Mouse (Mus musculus) hindbrain, embryonic 13.5 days (tissue): ENCODE results near the gene Slc18a3. TPM values are rescaled to one million over a fixed set of nuclear protein-coding genes. Genes with fewer than 3 reads are reported as not detected.

ENCODE experiments used
- ATAC-seq: fragments of 200-750 bp; cut with Nextera tagmentation; 2 replicates; pipeline ENCODE4 v1.8.0; 2017; ENCODE audit warnings: moderate TSS enrichment; ENCODE audit not compliant: low FRiP score
- H3K27ac ChIP-seq: fragments of 300-500 bp; sonication (generic); 2 replicates; pipeline ENCODE4 v1.5.1; 2015; ENCODE audit warnings: inconsistent platforms, mild to moderate bottlenecking, moderate library complexity
- H3K27me3 ChIP-seq: fragments of 300-500 bp; sonication (generic); 2 replicates; pipeline ENCODE4 v1.6.1; 2015; ENCODE audit warnings: mild to moderate bottlenecking, inconsistent platforms
- H3K36me3 ChIP-seq: fragments of 300-500 bp; sonication (generic); 2 replicates; pipeline ENCODE4 v1.6.1; 2015; ENCODE audit warnings: mild to moderate bottlenecking, inconsistent platforms
- H3K4me1 ChIP-seq: fragments of 300-500 bp; sonication (generic); replicated peaks from 2 replicates; pipeline ENCODE4 v1.6.1; 2015; ENCODE audit warnings: inconsistent platforms
- H3K4me2 ChIP-seq: fragments of 300-500 bp; sonication (generic); 2 replicates; pipeline ENCODE4 v1.6.1; 2015; ENCODE audit warnings: inconsistent platforms, mild to moderate bottlenecking, moderate library complexity
- H3K4me3 ChIP-seq: fragments of 300-500 bp; sonication (generic); 2 replicates; pipeline ENCODE4 v1.5.1; 2015; ENCODE audit warnings: mild to moderate bottlenecking, inconsistent platforms
- H3K9ac ChIP-seq: fragments of 300-500 bp; sonication (generic); 2 replicates; pipeline ENCODE4 v1.6.1; 2015; ENCODE audit warnings: mild to moderate bottlenecking, inconsistent platforms
- H3K9me3 ChIP-seq: fragments of 300-500 bp; sonication (generic); 2 replicates; pipeline ENCODE4 v1.6.1; 2016; ENCODE audit warnings: inconsistent platforms
- WGBS: fragments of 180-500 bp; shearing (Covaris S2); methylation state at CpG from one replicate; pipeline ENCODE4 v1.1.7; 2015; 5-methylcytosine and 5-hydroxymethylcytosine counted together
- polyA plus RNA-seq: library from polyadenylated mRNA; unstranded; fragments of >200 nt; fragmentation: Nextera tagmentation; extraction: Ambion mirVana; gene quantifications from 2 replicates; pipeline ENCODE4 v1.2.1, GENCODE M21; 2015

The Slc18a3 gene
- polyA plus RNA-seq, 1 experiment from 2014 or later: 17.5 TPM

DNA sequence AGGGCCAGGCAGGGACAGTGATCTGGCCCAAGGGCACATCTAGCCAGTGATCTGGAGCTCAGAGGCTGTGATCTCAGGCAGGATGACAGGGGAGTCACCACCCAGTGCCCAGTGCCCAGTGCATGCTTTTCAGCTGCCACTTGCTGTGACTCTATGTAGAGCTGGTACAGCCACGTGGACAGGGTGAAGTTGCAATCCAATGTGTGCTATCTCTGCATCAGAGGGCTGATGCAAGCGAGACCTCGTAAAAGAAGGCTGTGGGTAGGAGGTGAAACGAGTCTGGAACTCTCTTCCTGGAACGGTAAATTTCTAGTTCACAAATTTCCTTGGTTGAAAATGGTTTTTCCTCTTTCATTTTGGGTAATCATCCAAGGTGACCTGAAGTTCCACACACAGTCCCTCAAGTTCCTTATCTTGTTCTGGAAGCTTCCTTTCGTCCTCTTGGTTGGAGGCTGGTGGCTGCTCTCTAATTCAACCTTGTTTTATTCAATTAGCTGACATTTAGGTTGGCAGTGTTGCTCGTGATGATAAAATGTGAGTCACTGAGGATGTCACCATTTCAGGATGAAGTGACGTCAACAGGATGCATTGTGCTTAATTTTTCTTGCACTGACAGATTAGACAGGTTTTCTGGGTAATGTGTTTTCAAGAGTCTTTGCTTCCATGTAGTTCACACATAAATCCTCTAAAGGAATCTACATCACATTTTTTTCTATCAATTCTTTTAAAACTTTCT, 31.6 kb upstream of the Slc18a3 start:
- no peaks in the 10 kb centered on the region for H3K9me3 ChIP-seq
- H3K36me3 ChIP-seq: no peaks in the 10 kb centered on the region
- no peak overlapping the region for H3K4me2 ChIP-seq
- H3K4me1 ChIP-seq: peaks cover 8% of the 10 kb centered on the region
- no peak for ATAC-seq
- H3K27ac ChIP-seq: no peak overlapping the region
- no peak overlapping the region for H3K9ac ChIP-seq
- H3K4me3 ChIP-seq: no peak overlapping the region
- 87% methylated on average over 8 of the region's 8 CpGs for WGBS
- 0 out of 2 replicates have a peak, but pooled peaks cover 8% of the 10 kb centered on the region for H3K27me3 ChIP-seq

DNA sequence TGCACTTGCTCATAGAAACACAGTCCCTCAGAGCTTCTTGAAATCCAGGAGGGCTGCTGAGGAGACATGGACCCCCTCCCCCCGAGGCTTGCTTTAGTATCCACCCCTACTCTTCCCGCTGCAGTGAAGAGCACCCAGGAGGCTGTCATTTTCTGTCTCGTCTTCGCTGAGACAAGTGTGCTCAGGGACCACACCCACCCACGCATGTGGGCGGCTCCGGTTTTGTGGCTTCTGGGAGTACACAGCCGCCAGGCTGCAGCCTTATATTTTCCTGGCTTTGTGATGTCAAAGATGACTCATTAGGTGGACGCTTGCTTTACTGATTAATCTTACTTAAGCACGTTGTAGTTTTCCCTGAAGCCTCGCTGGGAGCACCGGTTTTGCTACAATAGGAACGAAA, 27.9 kb upstream of the Slc18a3 start:
- H3K4me3 ChIP-seq: peak overlapping the region; percentile 26
- H3K27me3 ChIP-seq: 0 out of 2 replicates have a peak, but pooled peaks cover 8% of the 10 kb centered on the region
- WGBS: 21% methylated on average over 13 of the region's 13 CpGs
- no peaks in the 10 kb centered on the region for H3K9me3 ChIP-seq
- H3K4me1 ChIP-seq: peaks cover 8% of the 10 kb centered on the region
- H3K4me2 ChIP-seq: peak overlapping the region; percentile 58
- H3K9ac ChIP-seq: peak overlapping the region; percentile 46
- H3K36me3 ChIP-seq: no peaks in the 10 kb centered on the region
- no peak for ATAC-seq
- H3K27ac ChIP-seq: no peak overlapping the region

DNA sequence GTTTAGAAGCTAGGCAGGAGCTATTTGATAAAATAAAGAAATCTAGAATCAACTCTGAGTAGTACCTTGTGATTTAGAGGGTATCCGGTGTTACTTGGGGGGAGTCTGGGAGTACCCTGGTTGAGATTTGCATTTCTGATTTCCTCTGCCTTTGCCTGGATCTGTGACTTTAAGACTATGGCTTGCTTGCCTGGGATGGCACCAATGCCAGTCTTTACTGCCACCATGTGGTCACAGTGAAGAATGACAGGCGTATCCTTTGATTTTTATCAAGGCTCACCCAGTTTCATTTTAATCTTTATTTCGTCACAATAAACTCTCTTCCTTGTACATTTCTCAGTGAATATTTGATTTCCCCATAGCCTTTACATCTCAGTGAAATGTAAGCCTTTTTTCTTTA, 17.4 kb upstream of the Slc18a3 start:
- Histone ChIP-seq H3K36me3 (no peaks in the 10 kb centered on the region), H3K4me3 (no peak overlapping the region), H3K27ac (no peak overlapping the region), H3K27me3 (peaks cover 12% of the 10 kb centered on the region; the same call in 1 of the 2 replicates), H3K4me1 (no peaks in the 10 kb centered on the region), H3K9ac (no peak overlapping the region), H3K4me2 (no peak overlapping the region), H3K9me3 (no peaks in the 10 kb centered on the region)
- 17% methylated on average over 3 of the region's 3 CpGs for WGBS
- no peak for ATAC-seq

DNA sequence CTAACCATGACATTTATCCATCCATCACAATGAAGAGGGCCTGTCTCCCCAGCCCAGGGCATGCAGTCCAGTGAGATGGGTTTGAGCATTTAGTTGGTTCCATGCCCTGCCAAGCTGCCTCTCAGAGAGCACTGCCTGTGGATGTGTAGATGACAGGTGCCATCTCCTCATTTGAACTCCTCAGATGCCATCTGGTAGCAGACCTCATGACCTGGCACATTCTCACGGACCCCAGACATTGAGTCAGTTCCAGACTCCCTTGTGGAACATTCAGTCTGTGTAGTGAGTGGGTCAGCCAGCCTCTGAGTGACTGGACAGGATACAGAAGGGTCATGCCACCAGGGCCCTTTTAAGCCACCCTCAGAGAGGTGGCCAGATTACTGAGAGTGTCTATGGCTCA, 12.9 kb upstream of the Slc18a3 start:
- Histone ChIP-seq H3K4me3 (no peak overlapping the region), H3K4me1 (no peaks in the 10 kb centered on the region), H3K9me3 (no peaks in the 10 kb centered on the region), H3K27me3 (peaks cover 6% of the 10 kb centered on the region; the same call in 1 of the 2 replicates), H3K4me2 (no peak overlapping the region), H3K27ac (no peak overlapping the region), H3K36me3 (no peaks in the 10 kb centered on the region), H3K9ac (no peak overlapping the region)
- WGBS: 65% methylated on average over 1 of the region's 1 CpGs
- no peak for ATAC-seq

DNA sequence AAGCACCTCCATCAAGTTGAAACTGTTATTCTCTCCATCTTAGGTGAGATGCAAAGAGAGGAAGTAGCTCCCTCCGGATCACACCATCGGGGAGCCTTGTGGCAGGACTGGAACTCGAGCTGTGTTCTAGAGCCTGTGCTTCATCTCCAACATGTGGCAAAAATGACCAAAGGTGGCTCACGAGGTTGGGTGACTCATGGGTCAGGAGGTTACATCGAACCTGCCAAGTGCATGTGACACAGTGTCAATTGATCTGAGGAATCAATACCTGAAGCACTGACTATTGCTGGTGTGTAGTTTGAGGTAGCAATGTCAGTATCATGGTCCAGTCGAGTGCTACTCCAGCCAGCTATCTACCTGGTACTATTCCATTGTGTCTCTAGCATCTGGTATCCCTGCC, 11.9 kb upstream of the Slc18a3 start:
- no peak overlapping the region for H3K4me2 ChIP-seq
- H3K27me3 ChIP-seq: peaks cover 5% of the 10 kb centered on the region; the same call in 1 of the 2 replicates
- ATAC-seq: no peak
- H3K4me1 ChIP-seq: no peaks in the 10 kb centered on the region
- H3K36me3 ChIP-seq: no peaks in the 10 kb centered on the region
- H3K9ac ChIP-seq: no peak overlapping the region
- WGBS: 84% methylated on average over 6 of the region's 6 CpGs
- no peak overlapping the region for H3K27ac ChIP-seq
- no peaks in the 10 kb centered on the region for H3K9me3 ChIP-seq
- H3K4me3 ChIP-seq: no peak overlapping the region

DNA sequence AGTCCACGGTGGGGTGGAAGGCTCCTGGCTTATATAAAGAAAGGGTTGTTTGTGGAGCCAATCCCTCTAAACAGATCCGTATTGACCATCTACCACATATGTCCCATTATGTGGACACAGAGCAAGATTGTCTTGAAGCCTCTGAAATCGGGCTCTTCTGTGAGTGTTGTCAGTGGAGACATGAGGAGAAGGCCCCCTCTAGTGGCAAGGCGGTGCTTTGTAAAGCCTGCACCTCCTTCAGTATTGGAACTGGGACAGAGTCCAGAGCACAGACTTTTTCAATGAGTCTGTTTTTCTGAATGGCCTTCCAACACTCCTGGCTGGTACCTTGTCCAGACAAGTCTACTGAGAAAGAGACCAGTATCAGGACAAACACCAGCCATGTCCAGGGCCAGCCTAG, 8.3 kb upstream of the Slc18a3 start:
- peaks cover 15% of the 10 kb centered on the region for H3K27me3 ChIP-seq
- ATAC-seq: peak; percentile 63; the same call in 1 of the 2 replicates
- H3K4me3 ChIP-seq: no peak overlapping the region
- H3K4me2 ChIP-seq: no peak overlapping the region
- no peaks in the 10 kb centered on the region for H3K4me1 ChIP-seq
- no peaks in the 10 kb centered on the region for H3K9me3 ChIP-seq
- no peaks in the 10 kb centered on the region for H3K36me3 ChIP-seq
- 10% methylated on average over 4 of the region's 4 CpGs for WGBS
- H3K9ac ChIP-seq: no peak overlapping the region
- no peak overlapping the region for H3K27ac ChIP-seq

DNA sequence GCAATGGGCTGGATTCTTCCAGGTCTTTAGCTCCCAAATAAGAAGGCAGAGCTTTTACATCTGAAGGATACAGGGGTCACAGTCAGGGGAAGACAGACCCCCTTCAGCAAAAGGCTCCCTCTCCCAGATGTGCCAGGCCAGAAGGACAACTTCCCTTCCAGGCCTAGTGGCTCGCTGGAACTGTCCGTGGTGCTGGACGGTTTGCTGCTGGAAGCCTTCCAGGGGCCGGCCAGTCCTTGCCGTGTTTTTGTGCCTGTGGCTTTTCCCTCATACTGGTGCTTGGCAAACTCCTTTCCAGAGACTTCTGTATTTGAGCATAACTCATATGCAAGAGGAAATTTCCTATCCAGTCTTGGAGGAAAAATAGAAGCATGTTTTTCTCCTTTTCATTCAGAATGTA, 3.0 kb upstream of the Slc18a3 start:
- H3K27me3 ChIP-seq: peaks cover 67% of the 10 kb centered on the region
- H3K4me3 ChIP-seq: no peak overlapping the region
- no peak overlapping the region for H3K4me2 ChIP-seq
- H3K9me3 ChIP-seq: no peaks in the 10 kb centered on the region
- no peak for ATAC-seq
- H3K4me1 ChIP-seq: peaks cover 32% of the 10 kb centered on the region
- H3K9ac ChIP-seq: no peak overlapping the region
- WGBS: 11% methylated on average over 5 of the region's 5 CpGs
- no peaks in the 10 kb centered on the region for H3K36me3 ChIP-seq
- H3K27ac ChIP-seq: no peak overlapping the region

DNA sequence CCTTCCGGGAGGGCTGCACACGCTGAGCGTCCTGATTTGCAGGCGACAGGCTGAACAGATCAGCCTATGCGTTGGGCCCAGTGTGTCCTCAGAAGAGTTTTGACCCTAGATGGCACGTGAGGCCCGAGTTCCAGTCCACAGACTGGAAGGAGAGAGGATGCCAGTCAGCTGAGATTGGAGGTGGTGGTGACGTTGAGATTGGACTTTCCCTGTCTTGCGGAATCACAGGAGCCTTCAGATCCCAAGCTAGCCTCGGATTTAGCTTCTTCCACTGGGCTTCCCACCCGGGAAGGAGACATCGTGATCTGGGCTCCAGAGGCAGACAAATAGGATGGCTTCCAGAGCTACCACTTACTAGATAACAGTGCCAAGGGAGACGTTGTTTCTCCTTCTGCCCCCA, 1.2 kb upstream of the Slc18a3 start, which contains the start of gene Chat:
Gene Chat (minus strand): TSS at position 101 of the 400 bp plus-strand sequence.
- Histone ChIP-seq H3K9ac (peak within 1 kb of the TSS; percentile 36), H3K36me3 (no peaks in the 10 kb centered on the region), H3K4me1 (peaks cover 34% of the 10 kb centered on the region), H3K27ac (no peak within 1 kb of the TSS), H3K4me3 (peak within 1 kb of the TSS; percentile 46), H3K9me3 (no peaks in the 10 kb centered on the region), H3K4me2 (peak within 1 kb of the TSS; percentile 67), H3K27me3 (peaks cover 85% of the 10 kb centered on the region)
- ATAC-seq: no peak
- 17% methylated on average over 13 of the region's 13 CpGs for WGBS

DNA sequence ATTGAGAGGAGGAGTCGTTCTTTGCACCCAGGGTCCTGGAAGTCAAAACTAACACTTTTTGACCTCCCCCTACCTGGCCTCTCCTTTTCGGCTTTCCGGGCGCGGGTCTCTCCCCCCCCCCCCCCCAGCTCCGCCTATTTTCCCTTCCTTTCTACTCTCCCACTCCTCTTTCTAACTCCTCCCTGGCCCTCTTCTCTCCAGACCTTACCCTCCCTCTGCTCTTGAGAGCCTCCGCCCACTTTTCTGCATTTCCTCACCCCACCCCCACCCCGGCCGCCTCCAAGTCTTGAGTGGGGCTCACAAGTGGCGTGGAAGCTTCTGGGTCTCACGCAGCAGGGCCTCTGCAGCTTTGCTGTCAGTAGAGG, 838 bp upstream of the Slc18a3 start:
- H3K27ac ChIP-seq: no peak overlapping the region
- no peak for ATAC-seq
- H3K27me3 ChIP-seq: peaks cover 89% of the 10 kb centered on the region
- H3K4me2 ChIP-seq: peak overlapping the region; percentile 67
- WGBS: 0% methylated on average over 7 of the region's 11 CpGs
- no peaks in the 10 kb centered on the region for H3K9me3 ChIP-seq
- H3K9ac ChIP-seq: peak overlapping the region; percentile 36; the same call in 1 of the 2 replicates
- peaks cover 38% of the 10 kb centered on the region for H3K4me1 ChIP-seq
- H3K36me3 ChIP-seq: no peaks in the 10 kb centered on the region
- H3K4me3 ChIP-seq: peak overlapping the region; percentile 46

DNA sequence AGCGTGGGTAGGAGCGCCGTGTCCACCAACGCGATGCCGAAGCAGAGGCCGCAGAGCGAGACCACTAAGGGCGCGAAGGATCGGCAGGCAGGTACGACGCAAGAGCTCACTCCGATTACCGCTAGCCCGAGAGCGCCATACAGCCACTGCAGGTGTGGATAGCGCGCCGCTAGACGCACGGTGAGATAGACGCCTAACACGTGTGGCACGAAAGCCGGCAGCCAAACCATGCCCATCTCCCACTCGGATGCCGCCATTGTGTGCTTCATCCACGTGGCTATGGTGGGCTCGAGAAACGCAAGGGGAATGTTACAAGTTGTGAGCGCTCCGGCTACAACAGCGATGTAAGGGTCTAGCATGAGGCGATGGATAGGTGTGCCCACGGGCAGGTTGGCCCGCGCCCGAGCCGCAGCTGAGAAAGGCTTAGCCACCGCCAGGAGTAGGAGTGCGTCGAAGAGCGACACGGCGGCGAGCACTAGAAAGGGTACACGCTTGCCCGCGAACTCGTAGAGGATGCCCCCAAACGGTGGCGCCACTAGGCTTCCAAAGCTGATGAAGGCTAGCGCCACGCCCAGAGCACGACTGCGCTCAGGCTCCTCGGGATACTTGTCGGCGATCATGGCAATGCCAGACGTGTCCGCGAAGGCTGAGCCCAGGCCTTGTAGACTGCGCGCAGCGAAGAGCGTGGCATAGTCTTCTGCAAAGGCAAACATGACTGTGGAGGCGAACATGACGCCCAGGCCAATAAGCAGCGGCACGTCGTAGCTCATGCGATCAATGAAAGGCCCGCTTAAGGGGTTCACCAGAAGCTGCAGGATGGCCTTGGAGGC, 1.2 kb downstream of the Slc18a3 start:
- Histone ChIP-seq H3K36me3 (no peaks in the 10 kb centered on the region), H3K27me3 (peaks cover 99% of the 10 kb centered on the region), H3K4me2 (peak overlapping the region; percentile 67), H3K27ac (no peak overlapping the region; the same call in 1 of the 2 replicates), H3K4me3 (peak overlapping the region; percentile 46), H3K9ac (peak overlapping the region; percentile 35), H3K9me3 (no peaks in the 10 kb centered on the region), H3K4me1 (peaks cover 39% of the 10 kb centered on the region)
- WGBS: 3% methylated on average over 74 of the region's 74 CpGs
- ATAC-seq: no peak

DNA sequence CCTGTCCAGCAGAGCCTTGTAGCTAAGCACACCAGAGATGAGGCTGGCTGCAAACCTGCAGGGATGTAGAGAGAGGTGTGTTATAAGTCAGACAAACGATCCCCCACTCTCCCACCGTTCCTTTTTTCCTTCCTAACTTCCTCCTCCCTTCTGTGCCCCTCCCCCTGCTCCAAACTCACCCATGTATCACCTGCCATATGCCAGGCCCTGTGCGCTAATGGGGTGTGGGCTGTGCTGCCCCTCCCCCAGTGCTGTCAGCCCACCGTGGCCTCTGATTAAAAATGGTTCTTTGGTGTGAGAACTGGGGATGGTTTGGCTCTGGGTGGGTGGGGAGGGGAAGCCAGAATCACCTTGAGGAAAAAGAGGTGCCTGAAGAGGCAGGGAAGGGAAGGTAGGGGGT, 12.1 kb downstream of the Slc18a3 start:
- peaks cover 34% of the 10 kb centered on the region for H3K27me3 ChIP-seq
- no peak overlapping the region; the same call in 1 of the 2 replicates for H3K27ac ChIP-seq
- no peak overlapping the region for H3K4me2 ChIP-seq
- WGBS: 15% methylated on average over 4 of the region's 4 CpGs
- H3K4me3 ChIP-seq: no peak overlapping the region
- no peaks in the 10 kb centered on the region for H3K9me3 ChIP-seq
- H3K36me3 ChIP-seq: no peaks in the 10 kb centered on the region
- H3K9ac ChIP-seq: no peak overlapping the region
- peaks cover 12% of the 10 kb centered on the region for H3K4me1 ChIP-seq
- no peak for ATAC-seq

DNA sequence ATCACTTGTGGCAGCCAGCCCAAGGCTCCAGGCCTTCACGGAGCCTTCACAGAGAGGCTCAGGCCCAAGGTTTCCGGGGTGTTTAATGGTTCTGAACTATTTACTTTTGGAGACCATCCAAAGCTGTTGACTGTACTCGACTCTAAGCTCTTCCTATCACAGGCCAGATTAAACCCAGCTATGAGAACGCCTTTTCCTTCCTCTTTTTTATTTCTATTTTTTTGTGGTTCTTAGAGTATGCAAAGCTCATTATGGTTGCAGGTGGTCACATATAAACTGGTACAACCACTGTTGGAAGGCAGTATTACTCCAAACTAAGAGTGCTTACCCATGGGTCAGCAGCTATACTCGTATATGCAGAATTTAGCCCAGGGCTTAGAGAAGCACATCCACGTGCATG, 17.7 kb downstream of the Slc18a3 start:
- Histone ChIP-seq H3K27ac (no peak overlapping the region), H3K9me3 (no peaks in the 10 kb centered on the region), H3K9ac (no peak overlapping the region), H3K4me3 (no peak overlapping the region), H3K4me1 (peaks cover 13% of the 10 kb centered on the region), H3K4me2 (no peak overlapping the region), H3K36me3 (no peaks in the 10 kb centered on the region), H3K27me3 (peaks cover 3% of the 10 kb centered on the region; the same call in 1 of the 2 replicates)
- ATAC-seq: no peak
- 86% methylated on average over 6 of the region's 6 CpGs for WGBS
